Comparison of ENCODE assay signal across 8 mouse cellular contexts in the genomic region with DNA sequence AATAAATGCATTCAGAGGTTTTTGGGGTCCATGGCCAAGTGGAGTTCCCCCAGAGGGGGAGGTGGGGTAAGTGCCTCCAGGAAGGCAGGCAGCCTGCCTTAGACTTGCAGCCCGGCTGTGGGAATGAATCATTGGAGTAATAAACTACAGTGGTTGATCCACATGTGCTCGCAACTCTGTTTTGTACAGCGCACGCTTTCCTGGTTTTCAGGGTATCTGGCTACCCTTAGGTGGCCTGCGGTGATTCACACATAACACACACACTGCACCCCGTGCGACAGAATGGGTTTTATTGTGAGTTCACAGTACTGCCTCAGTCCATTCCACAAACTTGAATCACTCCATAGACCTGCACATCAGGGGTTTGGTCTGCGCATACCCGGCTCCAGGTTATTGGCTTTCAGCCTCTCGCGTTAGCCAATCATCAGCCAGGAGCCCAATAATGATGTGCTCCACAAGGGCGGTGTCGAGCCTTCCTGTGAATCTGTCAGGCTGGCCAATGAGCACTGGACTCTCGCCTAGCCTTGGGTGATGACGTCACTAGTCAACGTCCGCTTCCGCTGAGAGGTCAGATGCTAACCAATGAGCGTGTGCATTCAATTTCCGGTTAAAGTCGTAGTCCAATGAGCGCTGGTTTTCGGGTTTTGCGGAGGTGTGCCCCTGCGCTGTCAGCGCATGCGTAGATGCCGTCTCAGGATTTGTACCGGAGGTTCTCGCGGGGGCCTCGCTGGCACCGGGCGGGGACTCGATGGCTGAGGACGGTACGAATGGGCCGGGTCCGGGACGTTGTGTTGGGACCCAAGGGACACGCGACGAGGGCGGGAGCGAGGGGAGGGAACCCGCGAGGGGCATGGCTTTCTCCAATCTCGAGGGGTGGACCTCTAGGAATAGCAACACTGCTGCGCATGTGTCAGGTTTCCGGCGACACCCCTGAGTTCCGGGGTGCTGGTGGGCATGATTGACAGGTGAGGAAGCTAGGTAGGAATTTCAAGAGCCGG. TPM values are rescaled to one million over a fixed set of nuclear protein-coding genes. Genes with fewer than 3 reads are reported as not detected.
DNase-seq lines count a peak whose midpoint lies in the region; ATAC-seq lines count a peak whose summit lies in the region.

Dapk3 (plus strand) TSS at position 670 of the 998 bp plus-strand sequence.

- peak within 1 kb of the TSS; percentile 64 for H3K4me2 ChIP-seq in hindbrain, embryonic 12.5 days (replicated peaks)

- peak; percentile 100 for DNase-seq in NIH3T3 (ENCODE audit: low read depth)
- peak; percentile 98 for DNase-seq in cerebellum, postnatal 10 days
- peak; percentile 97 to 98 for DNase-seq in frontal cortex, postnatal 10 days (ENCODE audit: low spot score in 2 of 2)
- DNase-seq in layer of hippocampus, postnatal 14 days (ENCODE audit: low spot score in 2 of 2) = peak; percentile 98 to 100
- peak; percentile 95 for DNase-seq in lung, postnatal 14 days
- DNase-seq in retina, adult 2 months (ENCODE audit: low read depth, low spot score) = peak; percentile 99
- DNase-seq in thymus, postnatal 36 days = peak; percentile 94

- H3K27ac ChIP-seq in hindbrain, embryonic 12.5 days = peak within 1 kb of the TSS; percentile 86

- peaks cover 71% of the 10 kb centered on the region for H3K36me3 ChIP-seq in hindbrain, embryonic 12.5 days

- H3K4me1 ChIP-seq in hindbrain, embryonic 12.5 days = peaks cover 36% of the 10 kb centered on the region

- H3K27me3 ChIP-seq in hindbrain, embryonic 12.5 days = no peaks in the 10 kb centered on the region

- peak within 1 kb of the TSS; percentile 66 for H3K9ac ChIP-seq in hindbrain, embryonic 12.5 days

- 4% methylated on average over 53 of the region's 53 CpGs for WGBS in hindbrain, embryonic 12.5 days

- peak; percentile 97 for ATAC-seq in hindbrain, embryonic 12.5 days (ENCODE audit: low FRiP score)

- H3K4me3 ChIP-seq in hindbrain, embryonic 12.5 days = peak within 1 kb of the TSS; percentile 61

- H3K9me3 ChIP-seq in hindbrain, embryonic 12.5 days (replicated peaks) = no peaks in the 10 kb centered on the region

RNA-seq across cellular contexts. Expression of gene Dapk3, which starts in this region (rescaled TPM):
- polyA plus RNA-seq in hindbrain, embryonic 12.5 days (2016; fragmentation: Nextera tagmentation; extraction: Ambion mirVana) = 86.4 and 94.5 TPM in 2 replicates
- total RNA-seq in layer of hippocampus, postnatal 14 days (2021) = 10 to 100 TPM; 59.7 to 60.4 TPM

Comparison
In these comparisons a context has a peak if more than half of its experiments do, and no peak if none do; other contexts are left out.
1. Peak in every context shown above with its lines: DNase-seq, ATAC-seq, H3K4me3 ChIP-seq and H3K27ac ChIP-seq.